Mouse (Mus musculus): ENCODE data around the gene Btbd9.
A peak's percentile ranks its signal among the peaks of the same experiment; 100 is the strongest.

- TF ChIP-seq USF1 (IDR thresholded peaks at IDR 0.05; ENCODE audit: low read depth, low read length) (no peak), SMC3 (IDR thresholded peaks at IDR 0.05; ENCODE audit: low read depth, low read length) (0 out of 2 replicates have a peak, but pooled peaks have one; percentile 15), POLR2A (IDR thresholded peaks at IDR 0.05; ENCODE audit: control insufficient read depth in 1 of 2, insufficient read depth in 1 of 2, low read depth in 1 of 2, low read length in 2 of 2, poor library complexity in 1 of 2) (no peak), CTCF (IDR thresholded peaks at IDR 0.05 in 2 of 3, conservative IDR thresholded peaks at IDR 0.05 in 1 of 3; ENCODE audit: control insufficient read depth in 1 of 3, insufficient read depth in 1 of 3, low read depth in 2 of 3, low read length in 3 of 3, poor library complexity in 1 of 3, severe bottlenecking in 1 of 3) (no peak), GATA1 (IDR thresholded peaks at IDR 0.05; ENCODE audit: low read depth, low read length) (no peak), E2F4 (IDR thresholded peaks at IDR 0.05; ENCODE audit: borderline replicate concordance, low read depth, low read length) (no peak), MXI1 (IDR thresholded peaks at IDR 0.05; ENCODE audit: low read depth, low read length) (no peak), ZNF384 (IDR thresholded peaks at IDR 0.05; ENCODE audit: low read depth, low read length) (no peak), MAFK (IDR thresholded peaks at IDR 0.05; ENCODE audit: borderline replicate concordance, low read depth, low read length) (no peak), BHLHE40 (IDR thresholded peaks at IDR 0.05; ENCODE audit: borderline replicate concordance, low read depth, low read length) (no peak), ELF1 (IDR thresholded peaks at IDR 0.05; ENCODE audit: low read depth, low read length) (no peak), MYC (IDR thresholded peaks at IDR 0.05; ENCODE audit: low read depth, low read length) (no peak)
These were observed 122.0 kb downstream of the Btbd9 start for GRCm38 (mm10) chr17:30454155-30454861.

All from MEL (cell line).